Mouse (Mus musculus): ENCODE results near the gene Rhbdd2. TPM values are rescaled to one million over a fixed set of nuclear protein-coding genes. Genes with fewer than 3 reads are reported as not detected.
A peak's percentile ranks its signal among the peaks of the same experiment; 100 is the strongest.
"Not testable (repeated sequence)": the region's sequence is repeated elsewhere in the genome, so short reads cannot be mapped to it uniquely, and the experiment has no call there.

Rhbdd2 gene
- 45.9 and 51.9 TPM in 2 replicates for polyA plus RNA-seq (2015; fragmentation: Nextera tagmentation; extraction: Ambion mirVana)

DNA sequence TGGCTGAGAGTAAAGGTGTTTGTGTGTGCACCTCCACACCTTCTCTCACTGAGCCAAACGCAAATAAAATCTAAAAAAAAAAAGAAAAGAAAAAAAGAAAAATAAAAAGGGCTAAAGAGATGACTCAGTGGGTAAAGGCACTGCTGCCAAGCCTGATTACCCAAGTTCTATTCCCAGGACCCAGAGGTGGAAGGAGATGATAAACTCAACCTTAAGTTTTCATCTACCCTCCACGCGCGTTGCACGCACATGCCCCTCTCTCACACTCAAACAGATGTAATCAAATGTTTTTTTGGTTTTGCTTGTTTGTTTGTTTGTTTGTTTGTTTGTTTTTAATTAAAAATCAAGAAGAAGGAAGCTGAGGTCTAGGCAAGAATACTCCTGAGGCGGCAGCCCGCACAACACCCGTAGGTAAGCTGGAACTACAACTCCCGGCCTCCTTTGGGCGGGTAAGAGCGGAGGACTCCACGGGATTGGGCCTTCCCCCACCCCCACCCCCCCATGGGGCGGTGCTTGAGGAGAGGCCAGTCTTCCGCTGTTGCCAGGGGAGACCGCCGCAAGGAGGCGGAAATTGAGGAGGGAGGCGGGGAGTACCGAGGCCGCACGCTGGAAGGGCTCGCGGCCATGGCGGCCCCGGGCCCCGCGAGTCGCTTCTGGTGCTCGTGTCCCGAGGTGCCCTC is at the start of gene Rhbdd2:
Gene Rhbdd2, plus strand, starts transcription at position 502 of the 680 bp plus-strand sequence.
- Histone ChIP-seq H3K4me1 (peaks cover 14% of the 10 kb centered on the region), H3K4me2 (peak within 1 kb of the TSS; percentile 72), H3K9me3 (replicated peaks) (no peaks in the 10 kb centered on the region), H3K36me3 (peaks cover 24% of the 10 kb centered on the region), H3K4me3 (replicated peaks) (peak within 1 kb of the TSS; percentile 83), H3K9ac (peak within 1 kb of the TSS; percentile 76), H3K27ac (peak within 1 kb of the TSS; percentile 82), H3K27me3 (no peaks in the 10 kb centered on the region)
- peak; percentile 100 for ATAC-seq (replicated peaks; ENCODE audit: low FRiP score)
- 12% methylated on average over 30 of the region's 30 CpGs for WGBS

DNA sequence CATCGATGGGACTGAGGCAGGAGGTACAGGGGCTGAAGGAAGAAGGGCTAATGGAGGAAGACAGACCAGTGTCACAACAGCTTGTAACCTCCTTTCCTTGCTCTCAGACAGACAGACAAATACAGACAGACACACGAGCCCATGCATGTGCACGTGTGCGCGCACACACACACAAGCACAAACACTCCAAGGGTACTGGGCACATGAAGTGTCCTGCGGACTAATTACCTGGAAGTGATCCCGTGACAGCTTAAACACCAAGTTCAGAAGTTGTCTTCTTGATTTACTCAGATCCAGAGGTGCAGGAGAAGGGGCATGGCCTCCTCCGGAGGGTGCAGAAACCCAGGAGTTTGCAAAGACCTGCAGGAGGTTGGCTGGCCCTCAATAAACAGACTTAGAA is 46.7 kb upstream of the Rhbdd2 start:
- 69% methylated on average over 8 of the region's 8 CpGs for WGBS
- H3K4me2 ChIP-seq, result no peak overlapping the region
- no peaks in the 10 kb centered on the region for H3K36me3 ChIP-seq
- H3K27me3 ChIP-seq, result no peaks in the 10 kb centered on the region
- no peaks in the 10 kb centered on the region for H3K9me3 ChIP-seq (replicated peaks)
- H3K4me3 ChIP-seq (replicated peaks), result no peak overlapping the region
- ATAC-seq (replicated peaks; ENCODE audit: low FRiP score), result no peak
- H3K9ac ChIP-seq, result no peak overlapping the region
- no peaks in the 10 kb centered on the region for H3K4me1 ChIP-seq
- H3K27ac ChIP-seq, result no peak overlapping the region

DNA sequence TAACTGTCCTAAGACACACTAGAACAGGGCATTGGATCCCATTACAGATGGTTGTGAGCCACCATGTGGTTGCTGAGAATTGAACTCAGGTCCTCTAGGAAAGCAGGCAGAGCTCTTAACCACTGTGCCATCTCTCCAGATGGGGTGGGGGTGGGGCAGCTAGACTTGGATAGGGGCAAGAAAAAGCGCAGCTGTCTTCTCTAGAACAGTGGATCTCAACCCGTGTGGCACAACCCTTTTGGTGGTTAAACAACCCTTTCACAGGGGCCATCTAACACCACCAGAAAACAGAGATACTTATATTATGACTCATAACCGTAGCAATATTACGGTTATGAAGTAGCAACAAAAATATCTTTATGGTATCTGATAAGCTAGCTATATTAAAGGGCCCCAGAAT is 44.7 kb upstream of the Rhbdd2 start:
- Histone ChIP-seq H3K36me3 (no peaks in the 10 kb centered on the region), H3K4me3 (replicated peaks) (no peak overlapping the region), H3K4me2 (no peak overlapping the region), H3K27me3 (no peaks in the 10 kb centered on the region), H3K27ac (no peak overlapping the region), H3K9me3 (replicated peaks) (no peaks in the 10 kb centered on the region), H3K9ac (no peak overlapping the region), H3K4me1 (no peaks in the 10 kb centered on the region)
- 88% methylated on average over 4 of the region's 4 CpGs for WGBS
- no peak for ATAC-seq (replicated peaks; ENCODE audit: low FRiP score)

DNA sequence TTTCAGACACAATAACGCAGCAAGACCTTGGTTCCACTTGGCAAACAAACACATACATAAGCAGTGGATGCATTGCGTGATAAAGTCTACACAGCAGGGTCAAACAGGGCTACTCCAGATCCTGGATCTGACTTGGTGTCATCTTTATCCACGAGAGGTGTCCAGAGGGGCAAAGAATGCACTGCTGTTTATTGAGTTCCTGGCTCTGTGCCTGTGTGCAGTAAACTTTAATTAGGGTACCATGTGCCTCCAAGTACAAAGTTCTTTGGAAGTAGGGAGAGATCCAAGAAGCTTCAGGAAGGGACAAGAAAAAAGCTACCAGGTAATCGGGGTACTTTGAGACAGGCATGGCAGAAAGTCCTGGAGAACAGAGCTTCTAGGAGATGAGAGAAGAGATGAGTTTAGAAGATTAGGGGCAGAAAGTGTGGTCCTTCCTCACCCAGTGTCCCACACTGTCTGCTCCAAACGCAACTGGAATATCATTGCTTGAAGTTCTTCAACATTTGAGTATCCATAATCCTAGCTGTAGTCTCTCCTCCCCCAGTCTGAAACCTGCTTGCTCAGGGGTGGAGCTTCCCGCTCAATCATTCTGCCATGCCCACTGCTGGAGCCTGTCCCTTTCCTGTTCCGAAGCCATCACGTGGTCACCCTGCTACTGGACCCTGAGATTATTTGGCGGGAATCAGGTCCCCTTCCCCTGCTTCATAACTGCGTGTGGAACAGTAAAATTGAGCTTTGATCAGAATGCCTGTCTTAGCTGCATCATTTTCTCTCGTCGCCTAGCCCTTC is 42.2 kb upstream of the Rhbdd2 start:
- H3K27ac ChIP-seq, result no peak overlapping the region
- no peaks in the 10 kb centered on the region for H3K9me3 ChIP-seq (replicated peaks)
- WGBS, result 81% methylated on average over 12 of the region's 12 CpGs
- H3K4me2 ChIP-seq, result no peak overlapping the region
- no peaks in the 10 kb centered on the region for H3K4me1 ChIP-seq
- H3K4me3 ChIP-seq (replicated peaks), result no peak overlapping the region
- ATAC-seq (replicated peaks; ENCODE audit: low FRiP score), result no peak
- H3K9ac ChIP-seq, result no peak overlapping the region
- H3K27me3 ChIP-seq, result no peaks in the 10 kb centered on the region
- H3K36me3 ChIP-seq, result no peaks in the 10 kb centered on the region

DNA sequence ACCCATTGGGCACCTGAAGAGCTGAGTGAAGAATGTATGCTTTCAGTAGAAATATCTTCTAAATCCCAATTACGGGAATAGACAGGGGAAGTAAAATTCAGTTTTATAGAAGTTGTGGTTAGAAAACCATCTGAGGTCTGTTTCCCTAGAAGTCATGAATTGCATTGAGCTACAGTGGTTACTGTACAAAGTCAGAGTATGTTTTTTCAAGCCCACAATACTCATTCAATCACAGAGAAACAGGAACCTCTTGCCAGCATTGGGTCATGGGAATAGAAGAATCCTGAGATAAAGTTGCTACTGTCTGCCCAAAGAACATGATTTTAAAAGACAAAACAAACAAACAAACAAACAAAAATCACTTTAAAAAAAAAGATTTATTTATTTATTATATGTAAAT is 27.8 kb upstream of the Rhbdd2 start:
- H3K4me3 ChIP-seq (replicated peaks); H3K9me3 ChIP-seq (replicated peaks); ATAC-seq (replicated peaks; ENCODE audit: low FRiP score); H3K27ac ChIP-seq; H3K4me2 ChIP-seq; H3K9ac ChIP-seq; H3K36me3 ChIP-seq; H3K27me3 ChIP-seq; H3K4me1 ChIP-seq: not testable (repeated sequence)
- no CpG with 5 or more reads among the region's 1 CpGs for WGBS

DNA sequence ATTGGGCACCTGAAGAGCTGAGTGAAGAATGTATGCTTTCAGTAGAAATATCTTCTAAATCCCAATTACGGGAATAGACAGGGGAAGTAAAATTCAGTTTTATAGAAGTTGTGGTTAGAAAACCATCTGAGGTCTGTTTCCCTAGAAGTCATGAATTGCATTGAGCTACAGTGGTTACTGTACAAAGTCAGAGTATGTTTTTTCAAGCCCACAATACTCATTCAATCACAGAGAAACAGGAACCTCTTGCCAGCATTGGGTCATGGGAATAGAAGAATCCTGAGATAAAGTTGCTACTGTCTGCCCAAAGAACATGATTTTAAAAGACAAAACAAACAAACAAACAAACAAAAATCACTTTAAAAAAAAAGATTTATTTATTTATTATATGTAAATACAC is 25.7 kb upstream of the Rhbdd2 start:
- H3K4me2 ChIP-seq; H3K27ac ChIP-seq; ATAC-seq (replicated peaks; ENCODE audit: low FRiP score): not testable (repeated sequence)

DNA sequence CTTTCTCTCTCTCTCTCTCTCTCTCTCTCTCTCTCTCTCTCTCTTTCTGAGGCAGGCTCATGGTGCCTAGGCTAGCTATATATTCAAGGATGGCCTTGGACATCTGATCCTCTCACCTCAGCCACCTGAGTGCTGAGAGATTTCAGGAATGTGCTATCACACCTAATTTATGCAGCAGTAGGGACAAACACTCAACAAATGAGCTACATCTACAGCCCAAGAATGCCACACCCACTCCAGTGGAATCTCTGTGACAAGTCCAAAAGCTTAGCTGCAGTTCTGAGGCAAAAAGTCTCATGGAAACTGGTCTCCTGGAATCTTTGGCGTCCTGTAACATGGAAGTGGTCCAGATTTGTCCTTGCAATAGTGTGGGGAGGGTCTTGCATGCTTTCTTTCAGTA is 24.8 kb upstream of the Rhbdd2 start:
- H3K36me3 ChIP-seq, result no peaks in the 10 kb centered on the region
- 46% methylated on average over 1 of the region's 1 CpGs for WGBS
- H3K4me1 ChIP-seq, result no peaks in the 10 kb centered on the region
- no peak overlapping the region for H3K4me2 ChIP-seq
- H3K9me3 ChIP-seq (replicated peaks), result peaks cover 6% of the 10 kb centered on the region
- no peak overlapping the region for H3K9ac ChIP-seq
- H3K27ac ChIP-seq, result no peak overlapping the region
- no peaks in the 10 kb centered on the region for H3K27me3 ChIP-seq
- H3K4me3 ChIP-seq (replicated peaks), result no peak overlapping the region
- ATAC-seq (replicated peaks; ENCODE audit: low FRiP score), result no peak

More for the DNA sequence above, 25.7 kb upstream of the Rhbdd2 start:
- H3K4me3 ChIP-seq (replicated peaks); H3K9me3 ChIP-seq (replicated peaks); H3K27me3 ChIP-seq; H3K9ac ChIP-seq; H3K36me3 ChIP-seq; H3K4me1 ChIP-seq: not testable (repeated sequence)
- no CpG with 5 or more reads among the region's 1 CpGs for WGBS

DNA sequence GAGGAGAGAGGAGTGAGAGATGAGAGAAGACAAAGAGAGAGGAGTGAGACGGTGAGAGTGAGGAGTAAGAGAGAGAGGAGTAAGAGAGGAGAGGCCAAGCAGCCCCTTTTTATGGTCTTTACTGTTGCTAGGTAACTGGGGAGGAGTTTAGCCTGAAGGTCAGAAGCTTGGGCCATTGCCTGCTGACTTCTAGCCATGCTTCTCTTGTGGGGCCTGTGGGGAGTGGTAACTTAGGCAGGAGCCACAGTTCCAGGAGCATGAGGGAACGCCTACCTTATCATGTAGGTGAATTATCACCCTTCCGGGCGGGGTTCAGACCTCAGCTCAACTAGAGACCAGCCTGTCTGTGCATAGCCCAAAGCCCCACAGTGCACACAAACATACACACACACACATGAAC is 22.6 kb upstream of the Rhbdd2 start:
- H3K4me2 ChIP-seq, result no peak overlapping the region
- H3K9ac ChIP-seq, result no peak overlapping the region
- H3K4me3 ChIP-seq (replicated peaks), result no peak overlapping the region
- H3K27ac ChIP-seq, result no peak overlapping the region
- no peak for ATAC-seq (replicated peaks; ENCODE audit: low FRiP score)
- H3K9me3 ChIP-seq (replicated peaks), result no peaks in the 10 kb centered on the region
- no peaks in the 10 kb centered on the region for H3K36me3 ChIP-seq
- no peaks in the 10 kb centered on the region for H3K27me3 ChIP-seq
- 60% methylated on average over 4 of the region's 4 CpGs for WGBS
- H3K4me1 ChIP-seq, result no peaks in the 10 kb centered on the region

DNA sequence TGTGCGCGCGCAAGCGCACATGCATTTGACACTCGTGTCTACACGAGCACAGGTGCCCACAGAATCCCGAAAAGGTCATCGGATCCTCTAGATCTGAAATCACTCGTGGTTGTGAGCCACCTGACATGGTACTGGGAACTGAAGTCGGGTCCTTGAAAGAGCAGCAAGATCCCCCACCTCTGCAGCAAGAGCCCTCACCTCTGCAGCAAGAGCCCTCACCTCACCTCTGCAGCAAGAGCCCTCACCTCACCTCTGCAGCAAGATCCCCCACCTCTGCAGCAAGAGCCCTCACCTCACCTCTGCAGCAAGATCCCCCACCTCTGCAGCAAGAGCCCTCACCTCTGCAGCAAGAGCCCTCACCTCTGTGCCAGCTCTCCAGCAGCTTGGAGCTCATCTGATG is 12.7 kb upstream of the Rhbdd2 start:
- H3K9me3 ChIP-seq (replicated peaks); H3K27ac ChIP-seq; H3K27me3 ChIP-seq; H3K9ac ChIP-seq; H3K4me1 ChIP-seq; H3K4me3 ChIP-seq (replicated peaks); H3K36me3 ChIP-seq; H3K4me2 ChIP-seq; ATAC-seq (replicated peaks; ENCODE audit: low FRiP score): not testable (repeated sequence)
- WGBS, result 89% methylated on average over 10 of the region's 10 CpGs

DNA sequence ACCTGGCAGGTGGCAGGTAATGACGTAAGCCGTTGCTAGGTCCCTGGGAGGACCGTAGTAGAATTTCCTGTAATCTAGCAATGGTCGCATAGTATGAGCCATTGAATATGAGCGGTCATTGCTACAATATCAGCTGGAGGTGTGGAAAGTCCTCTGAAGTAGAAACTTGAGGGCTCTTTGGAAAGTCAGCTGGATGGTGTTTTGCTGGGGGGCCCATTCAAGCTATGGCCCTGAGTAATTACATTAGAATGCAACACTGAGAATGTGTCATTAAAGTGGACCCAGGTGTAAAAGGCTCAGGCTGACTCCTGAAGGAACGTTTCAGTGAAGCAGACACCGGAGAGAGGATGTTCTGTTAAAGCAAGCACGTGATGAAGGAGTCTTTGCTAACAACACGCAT is 11.9 kb upstream of the Rhbdd2 start:
- no peak overlapping the region for H3K4me2 ChIP-seq
- H3K4me3 ChIP-seq (replicated peaks), result no peak overlapping the region
- H3K36me3 ChIP-seq, result no peaks in the 10 kb centered on the region
- 85% methylated on average over 9 of the region's 9 CpGs for WGBS
- H3K27ac ChIP-seq, result no peak overlapping the region
- H3K9ac ChIP-seq, result no peak overlapping the region
- H3K9me3 ChIP-seq (replicated peaks), result no peaks in the 10 kb centered on the region
- H3K27me3 ChIP-seq, result no peaks in the 10 kb centered on the region
- ATAC-seq (replicated peaks; ENCODE audit: low FRiP score), result no peak
- no peaks in the 10 kb centered on the region for H3K4me1 ChIP-seq

DNA sequence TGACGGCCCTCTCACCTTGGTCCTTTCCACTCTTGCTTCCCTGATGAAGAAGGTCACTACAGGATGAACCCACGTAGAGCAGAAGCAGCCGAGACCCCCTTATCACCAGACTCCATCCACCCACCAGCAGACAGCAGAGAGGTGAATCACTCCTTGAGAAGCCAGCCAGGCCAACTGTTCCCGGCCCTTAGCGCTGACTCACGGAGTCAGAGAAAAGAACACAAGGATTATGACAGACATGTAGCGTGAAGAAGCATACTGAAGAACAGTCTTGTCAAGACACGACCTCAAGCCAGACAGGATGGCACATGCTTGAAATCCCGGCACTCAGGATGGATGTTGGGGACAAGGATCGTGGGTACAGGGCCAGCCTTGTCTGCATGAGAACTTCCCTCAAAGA is 10.7 kb upstream of the Rhbdd2 start:
- Histone ChIP-seq H3K4me2 (no peak overlapping the region), H3K9me3 (replicated peaks) (no peaks in the 10 kb centered on the region), H3K27ac (no peak overlapping the region), H3K9ac (no peak overlapping the region), H3K4me1 (no peaks in the 10 kb centered on the region), H3K4me3 (replicated peaks) (no peak overlapping the region), H3K27me3 (no peaks in the 10 kb centered on the region), H3K36me3 (no peaks in the 10 kb centered on the region)
- WGBS, result 81% methylated on average over 10 of the region's 10 CpGs
- no peak for ATAC-seq (replicated peaks; ENCODE audit: low FRiP score)

DNA sequence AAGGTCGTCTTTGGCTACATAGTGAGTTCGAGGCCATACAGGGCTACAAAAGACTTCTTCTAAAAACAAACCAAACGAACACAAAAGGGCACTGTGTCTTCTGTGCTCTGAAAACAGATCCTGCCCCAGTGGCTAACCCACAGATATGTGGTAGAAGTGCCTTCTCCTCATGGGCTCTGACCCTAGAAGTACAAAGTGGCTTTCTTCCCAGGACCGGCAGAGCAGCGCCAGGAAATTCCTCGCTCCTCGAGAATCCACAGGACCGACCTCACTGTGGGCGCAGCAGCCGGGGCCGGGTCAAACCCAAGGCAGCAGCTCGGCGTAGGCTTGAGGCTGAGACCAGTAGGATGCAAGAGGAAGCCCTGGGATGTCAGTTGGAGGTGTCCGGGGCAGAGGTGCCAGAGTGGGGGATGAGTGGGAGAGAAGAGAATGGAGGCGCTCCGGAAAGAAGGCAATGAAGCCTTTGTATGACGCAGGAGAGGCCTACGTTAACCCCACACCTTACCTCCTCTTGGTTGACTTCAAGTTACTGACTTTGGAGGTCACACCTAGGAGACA is 9.3 kb upstream of the Rhbdd2 start:
- Histone ChIP-seq H3K9me3 (replicated peaks) (no peaks in the 10 kb centered on the region), H3K4me1 (no peaks in the 10 kb centered on the region), H3K27ac (no peak overlapping the region), H3K4me2 (no peak overlapping the region), H3K9ac (no peak overlapping the region), H3K27me3 (no peaks in the 10 kb centered on the region), H3K36me3 (no peaks in the 10 kb centered on the region), H3K4me3 (replicated peaks) (no peak overlapping the region)
- no peak for ATAC-seq (replicated peaks; ENCODE audit: low FRiP score)
- WGBS, result 85% methylated on average over 18 of the region's 18 CpGs
